Mouse (Mus musculus): ENCODE data around the gene Eri3. TPM values are rescaled to one million over a fixed set of nuclear protein-coding genes. Genes with fewer than 3 reads are reported as not detected.
A peak's percentile ranks its signal among the peaks of the same experiment; 100 is the strongest.

Gene Eri3
- polyA plus RNA-seq, 1 experiment from 2014 or later, result 140 TPM

DNA sequence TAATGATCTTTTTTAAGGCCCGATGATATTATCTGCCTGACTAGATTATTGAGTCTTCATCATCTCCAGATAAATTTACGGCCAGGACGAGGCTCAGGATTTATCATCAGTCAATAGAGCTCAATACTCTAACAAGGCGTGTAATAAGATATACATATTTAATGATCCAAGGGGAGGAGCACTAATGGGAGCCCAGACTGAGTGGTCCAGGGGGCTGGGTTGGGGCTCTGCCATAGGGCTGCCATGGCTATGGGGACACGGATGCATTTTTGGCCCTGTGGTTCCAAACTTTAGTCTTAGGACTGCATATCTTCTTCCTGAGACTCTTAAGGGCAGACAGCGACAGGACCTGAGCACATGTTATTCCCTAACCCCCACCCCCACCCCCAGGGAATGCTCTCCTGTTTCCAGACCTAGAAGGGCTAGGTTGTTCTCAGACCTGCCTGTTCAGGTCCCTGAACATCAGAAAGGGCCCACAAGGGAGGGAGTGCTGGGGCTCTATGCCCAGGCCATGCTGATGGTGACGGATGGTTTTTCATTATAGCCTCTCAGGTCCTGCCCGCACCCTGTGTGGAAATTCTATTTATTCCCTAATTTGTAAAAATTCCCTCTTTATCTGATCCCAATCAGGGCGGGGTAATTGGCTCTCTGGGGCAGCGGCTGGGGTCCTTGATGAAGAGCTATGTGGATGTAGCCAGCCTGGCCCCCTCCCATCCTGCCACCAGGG, 114.4 kb downstream of the Eri3 start:
- DNase-seq (ENCODE audit: low spot score) (no peak), ATAC-seq (ENCODE audit: insufficient number of reproducible peaks, low FRiP score, low TSS enrichment, low read depth) (no peak)
- Histone ChIP-seq H3K4me2 (ENCODE audit: low read depth, severe bottlenecking) (no peak overlapping the region), H3K27ac (replicated peaks; ENCODE audit: low read depth, low read length) (no peak overlapping the region), H3K36me3 (ENCODE audit: control insufficient read depth, insufficient read depth, low read length) (peaks cover 3% of the 10 kb centered on the region), H3K9me3 (ENCODE audit: control insufficient read depth, low read length) (no peaks in the 10 kb centered on the region), H3K9ac (ENCODE audit: low read length) (no peak overlapping the region), H3K4me3 (ENCODE audit: low read depth, low read length) (no peak overlapping the region), H3K27me3 (ENCODE audit: control insufficient read depth, insufficient read depth, low read length) (no peaks in the 10 kb centered on the region), H3K4me1 (ENCODE audit: control insufficient read depth, insufficient read depth, low read length) (peaks cover 5% of the 10 kb centered on the region)
- 79% methylated on average over 10 of the region's 10 CpGs for WGBS

DNA sequence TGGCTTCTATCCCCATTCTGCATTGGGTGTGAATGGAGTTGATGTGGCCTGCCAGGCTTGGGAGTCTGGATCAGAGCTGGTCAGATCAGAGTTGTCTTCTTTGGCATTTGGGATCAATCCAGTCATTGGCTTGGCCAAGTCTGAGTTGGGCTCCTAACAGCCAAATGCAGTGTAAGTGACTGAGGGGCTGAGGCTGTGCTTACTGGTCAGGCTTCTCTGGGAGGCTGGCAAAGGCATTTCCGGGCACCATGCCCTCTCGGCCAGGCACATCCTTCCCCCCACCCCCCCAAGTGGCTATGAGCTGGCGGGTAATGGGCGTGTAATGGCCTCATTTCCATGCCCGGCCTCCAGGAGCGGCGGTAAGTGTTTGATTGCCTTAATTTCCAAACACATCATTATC, 115.4 kb downstream of the Eri3 start:
- H3K27me3 ChIP-seq (ENCODE audit: control insufficient read depth, insufficient read depth, low read length), result no peaks in the 10 kb centered on the region
- H3K4me2 ChIP-seq (ENCODE audit: low read depth, severe bottlenecking), result no peak overlapping the region
- peaks cover 3% of the 10 kb centered on the region for H3K36me3 ChIP-seq (ENCODE audit: control insufficient read depth, insufficient read depth, low read length)
- H3K4me3 ChIP-seq (ENCODE audit: low read depth, low read length), result no peak overlapping the region
- no peaks in the 10 kb centered on the region for H3K9me3 ChIP-seq (ENCODE audit: control insufficient read depth, low read length)
- no peaks in the 10 kb centered on the region for H3K4me1 ChIP-seq (ENCODE audit: control insufficient read depth, insufficient read depth, low read length)
- peak; percentile 19 for DNase-seq (ENCODE audit: low spot score)
- ATAC-seq (ENCODE audit: insufficient number of reproducible peaks, low FRiP score, low TSS enrichment, low read depth), result no peak
- no peak overlapping the region for H3K9ac ChIP-seq (ENCODE audit: low read length)
- no peak overlapping the region for H3K27ac ChIP-seq (replicated peaks; ENCODE audit: low read depth, low read length)
- WGBS, result 61% methylated on average over 7 of the region's 7 CpGs

DNA sequence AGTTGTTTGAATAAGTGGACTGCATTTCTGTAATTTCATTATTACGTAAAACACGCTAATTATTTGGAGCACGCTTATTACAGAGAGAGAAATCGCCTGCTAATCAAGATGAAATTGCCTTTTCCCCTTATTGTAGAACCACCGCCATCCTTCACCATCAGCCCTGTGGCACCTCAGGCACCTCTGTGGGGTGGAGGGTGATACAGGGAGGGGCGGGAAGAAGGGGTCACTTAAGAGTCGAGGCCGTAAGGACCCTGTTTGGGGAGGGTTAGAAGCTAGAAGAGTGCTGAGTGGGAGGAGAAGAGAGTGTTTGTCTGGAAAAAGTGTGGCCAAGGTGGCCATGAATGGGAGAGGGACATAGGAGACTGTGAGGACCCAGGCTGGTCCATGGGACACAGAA, 115.9 kb downstream of the Eri3 start:
- Histone ChIP-seq H3K4me1 (ENCODE audit: control insufficient read depth, insufficient read depth, low read length) (no peaks in the 10 kb centered on the region), H3K27me3 (ENCODE audit: control insufficient read depth, insufficient read depth, low read length) (no peaks in the 10 kb centered on the region), H3K9me3 (ENCODE audit: control insufficient read depth, low read length) (no peaks in the 10 kb centered on the region), H3K36me3 (ENCODE audit: control insufficient read depth, insufficient read depth, low read length) (peaks cover 2% of the 10 kb centered on the region), H3K4me3 (ENCODE audit: low read depth, low read length) (no peak overlapping the region), H3K4me2 (ENCODE audit: low read depth, severe bottlenecking) (no peak overlapping the region), H3K27ac (replicated peaks; ENCODE audit: low read depth, low read length) (no peak overlapping the region), H3K9ac (ENCODE audit: low read length) (no peak overlapping the region)
- DNase-seq (ENCODE audit: low spot score) (no peak), ATAC-seq (ENCODE audit: insufficient number of reproducible peaks, low FRiP score, low TSS enrichment, low read depth) (no peak)
- WGBS, result 64% methylated on average over 8 of the region's 8 CpGs

DNA sequence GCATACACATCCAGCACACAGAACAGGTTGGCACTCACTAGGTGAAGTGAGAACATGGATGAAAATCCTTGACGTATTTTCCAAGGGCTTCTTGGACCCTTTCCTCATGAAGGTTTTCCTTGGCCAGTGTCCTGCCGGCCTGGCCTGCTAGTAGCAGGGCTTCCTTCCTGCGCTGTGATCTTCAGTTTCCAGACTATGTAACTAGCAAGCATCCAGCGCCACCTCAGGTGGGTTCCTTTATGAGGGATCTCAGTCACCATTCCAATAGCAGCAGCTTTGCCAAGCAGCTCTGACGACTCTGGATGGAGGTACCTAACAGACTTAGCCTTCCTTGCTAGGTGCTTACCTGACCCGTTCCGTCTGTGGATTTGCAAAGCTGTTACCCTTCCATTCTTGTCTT, 119.7 kb downstream of the Eri3 start:
- no peak overlapping the region for H3K27ac ChIP-seq (replicated peaks; ENCODE audit: low read depth, low read length)
- H3K36me3 ChIP-seq (ENCODE audit: control insufficient read depth, insufficient read depth, low read length), result peaks cover 9% of the 10 kb centered on the region
- no peak overlapping the region for H3K4me2 ChIP-seq (ENCODE audit: low read depth, severe bottlenecking)
- H3K9me3 ChIP-seq (ENCODE audit: control insufficient read depth, low read length), result no peaks in the 10 kb centered on the region
- H3K4me1 ChIP-seq (ENCODE audit: control insufficient read depth, insufficient read depth, low read length), result no peaks in the 10 kb centered on the region
- H3K27me3 ChIP-seq (ENCODE audit: control insufficient read depth, insufficient read depth, low read length), result no peaks in the 10 kb centered on the region
- no peak overlapping the region for H3K9ac ChIP-seq (ENCODE audit: low read length)
- DNase-seq (ENCODE audit: low spot score) (peak; percentile 19), ATAC-seq (ENCODE audit: insufficient number of reproducible peaks, low FRiP score, low TSS enrichment, low read depth) (no peak)
- no peak overlapping the region for H3K4me3 ChIP-seq (ENCODE audit: low read depth, low read length)
- 76% methylated on average over 7 of the region's 7 CpGs for WGBS

DNA sequence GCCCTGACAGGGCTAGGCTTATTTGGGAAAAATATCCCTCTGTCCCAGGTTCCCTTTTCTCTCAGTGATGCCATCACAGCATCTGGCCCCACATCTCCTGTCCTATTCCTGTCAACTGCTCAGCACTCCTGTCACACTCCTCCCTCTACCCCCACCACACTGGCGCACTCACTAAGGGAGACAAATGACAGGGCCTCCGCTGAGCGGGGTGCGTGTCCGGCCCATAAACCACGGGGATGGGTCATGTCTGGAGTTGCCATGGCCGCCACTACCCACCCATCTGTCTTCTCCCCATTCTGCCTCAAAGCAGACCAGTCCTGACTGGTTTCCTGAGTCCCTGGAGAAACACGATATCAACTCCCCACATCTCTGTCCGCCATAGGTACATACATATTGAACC, 121.9 kb downstream of the Eri3 start:
- Histone ChIP-seq H3K36me3 (ENCODE audit: control insufficient read depth, insufficient read depth, low read length) (peaks cover 16% of the 10 kb centered on the region), H3K9me3 (ENCODE audit: control insufficient read depth, low read length) (no peaks in the 10 kb centered on the region)

DNA sequence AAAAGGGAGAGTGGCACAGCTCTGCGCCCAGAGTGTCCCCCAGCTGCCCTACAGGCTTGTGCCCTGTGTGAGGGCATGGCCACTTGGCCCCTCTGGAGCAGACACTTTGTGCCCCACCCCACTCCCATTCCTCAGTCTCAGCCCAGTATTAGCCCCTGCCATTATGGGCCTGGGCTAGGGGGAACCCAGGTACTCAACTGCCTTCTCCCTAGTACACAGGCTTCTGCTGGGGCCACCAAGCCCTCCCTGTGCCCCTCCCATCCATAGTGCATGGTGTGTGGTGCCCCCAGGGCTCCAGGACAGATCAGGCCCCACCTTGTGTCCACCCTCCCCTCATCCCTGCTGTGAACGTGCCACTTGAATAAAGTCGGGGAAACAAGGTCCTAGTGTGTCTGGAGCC, 123.7 kb downstream of the Eri3 start:
- WGBS, result 84% methylated on average over 3 of the region's 3 CpGs
- peaks cover 16% of the 10 kb centered on the region for H3K36me3 ChIP-seq (ENCODE audit: control insufficient read depth, insufficient read depth, low read length)
- no peak for ATAC-seq (ENCODE audit: insufficient number of reproducible peaks, low FRiP score, low TSS enrichment, low read depth)

More for the DNA sequence above, 121.9 kb downstream of the Eri3 start:
- 67% methylated on average over 9 of the region's 9 CpGs for WGBS
- no peak overlapping the region for H3K4me2 ChIP-seq (ENCODE audit: low read depth, severe bottlenecking)
- no peaks in the 10 kb centered on the region for H3K4me1 ChIP-seq (ENCODE audit: control insufficient read depth, insufficient read depth, low read length)
- no peaks in the 10 kb centered on the region for H3K27me3 ChIP-seq (ENCODE audit: control insufficient read depth, insufficient read depth, low read length)
- H3K4me3 ChIP-seq (ENCODE audit: low read depth, low read length), result no peak overlapping the region
- ATAC-seq (ENCODE audit: insufficient number of reproducible peaks, low FRiP score, low TSS enrichment, low read depth), result no peak
- DNase-seq (ENCODE audit: low spot score), result peak; percentile 19
- H3K27ac ChIP-seq (replicated peaks; ENCODE audit: low read depth, low read length), result no peak overlapping the region
- no peak overlapping the region for H3K9ac ChIP-seq (ENCODE audit: low read length)

DNA sequence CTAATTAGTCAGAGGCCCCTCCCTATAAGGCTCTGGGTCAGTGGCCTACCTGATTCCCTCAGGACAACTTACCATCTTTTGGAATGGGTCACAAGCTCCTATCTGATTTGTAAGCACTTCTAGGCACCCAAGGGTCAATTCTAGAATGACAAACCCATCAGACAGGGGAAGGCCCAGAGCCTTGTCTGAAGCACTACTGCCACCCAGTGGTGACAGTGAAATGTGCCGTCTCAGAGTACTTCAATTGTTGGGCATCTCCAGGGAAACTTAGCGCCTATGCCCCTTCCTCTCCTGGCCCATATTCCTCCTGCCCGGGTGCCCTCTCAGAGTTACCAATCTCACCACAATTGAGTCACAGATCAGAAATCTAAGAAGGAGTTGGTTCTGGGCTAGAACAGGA, 126.7 kb downstream of the Eri3 start:
- ATAC-seq (ENCODE audit: insufficient number of reproducible peaks, low FRiP score, low TSS enrichment, low read depth), result no peak
- Histone ChIP-seq H3K9me3 (ENCODE audit: control insufficient read depth, low read length) (no peaks in the 10 kb centered on the region), H3K27me3 (ENCODE audit: control insufficient read depth, insufficient read depth, low read length) (no peaks in the 10 kb centered on the region), H3K4me2 (ENCODE audit: low read depth, severe bottlenecking) (no peak overlapping the region), H3K9ac (ENCODE audit: low read length) (no peak overlapping the region), H3K4me1 (ENCODE audit: control insufficient read depth, insufficient read depth, low read length) (peaks cover 4% of the 10 kb centered on the region), H3K27ac (replicated peaks; ENCODE audit: low read depth, low read length) (no peak overlapping the region), H3K4me3 (ENCODE audit: low read depth, low read length) (no peak overlapping the region), H3K36me3 (ENCODE audit: control insufficient read depth, insufficient read depth, low read length) (peaks cover 16% of the 10 kb centered on the region)
- DNase-seq (ENCODE audit: low spot score), result peak; percentile 91
- 21% methylated on average over 3 of the region's 3 CpGs for WGBS

More for the DNA sequence above, 123.7 kb downstream of the Eri3 start:
- Histone ChIP-seq H3K9ac (ENCODE audit: low read length) (no peak overlapping the region), H3K27me3 (ENCODE audit: control insufficient read depth, insufficient read depth, low read length) (no peaks in the 10 kb centered on the region), H3K9me3 (ENCODE audit: control insufficient read depth, low read length) (no peaks in the 10 kb centered on the region), H3K4me1 (ENCODE audit: control insufficient read depth, insufficient read depth, low read length) (no peaks in the 10 kb centered on the region), H3K4me2 (ENCODE audit: low read depth, severe bottlenecking) (no peak overlapping the region), H3K27ac (replicated peaks; ENCODE audit: low read depth, low read length) (no peak overlapping the region), H3K4me3 (ENCODE audit: low read depth, low read length) (no peak overlapping the region)
- DNase-seq (ENCODE audit: low spot score), result no peak

DNA sequence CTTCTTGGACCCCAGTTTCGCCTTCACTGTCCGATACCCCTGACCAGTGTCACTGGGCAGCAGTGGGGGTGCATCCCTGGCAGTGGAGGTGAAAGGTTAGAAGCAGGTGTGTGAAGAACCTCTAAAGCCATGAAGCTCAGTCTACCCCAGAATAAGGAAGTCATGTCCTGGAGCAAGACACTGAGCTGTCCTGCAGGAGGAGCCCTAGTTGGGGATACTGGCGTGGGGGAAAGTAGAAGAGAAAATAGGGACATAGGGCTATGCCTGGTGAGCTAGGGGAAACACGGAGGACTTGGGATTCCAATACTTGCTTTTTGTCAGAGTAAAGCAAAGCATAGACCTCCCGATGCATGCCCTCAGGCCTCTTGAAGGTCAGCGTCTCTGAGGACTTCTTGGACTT, 130.8 kb downstream of the Eri3 start:
- WGBS, result 83% methylated on average over 6 of the region's 6 CpGs
- H3K36me3 ChIP-seq (ENCODE audit: control insufficient read depth, insufficient read depth, low read length), result no peaks in the 10 kb centered on the region; the same call in 1 of the 2 replicates

More for the DNA sequence above, 130.8 kb downstream of the Eri3 start:
- Histone ChIP-seq H3K4me3 (ENCODE audit: low read depth, low read length) (no peak overlapping the region), H3K9ac (ENCODE audit: low read length) (no peak overlapping the region), H3K4me1 (ENCODE audit: control insufficient read depth, insufficient read depth, low read length) (peaks cover 4% of the 10 kb centered on the region), H3K27me3 (ENCODE audit: control insufficient read depth, insufficient read depth, low read length) (no peaks in the 10 kb centered on the region), H3K9me3 (ENCODE audit: control insufficient read depth, low read length) (no peaks in the 10 kb centered on the region), H3K4me2 (ENCODE audit: low read depth, severe bottlenecking) (peak overlapping the region; percentile 84), H3K27ac (replicated peaks; ENCODE audit: low read depth, low read length) (no peak overlapping the region)
- DNase-seq (ENCODE audit: low spot score), result no peak
- no peak for ATAC-seq (ENCODE audit: insufficient number of reproducible peaks, low FRiP score, low TSS enrichment, low read depth)

Measured in limb, embryonic 11.5 days (tissue).